Mouse (Mus musculus) olfactory bulb, adult 2 months (tissue): Measurements from ENCODE around the gene Actn1.

Experiments used
- CTCF ChIP-seq: fragments of 200-500 bp; IDR thresholded peaks from 2 replicates; pipeline ENCODE4 v1.5.1; 2012; ENCODE audit warnings: low read depth, mild to moderate bottlenecking, low read length, moderate library complexity; ENCODE audit not compliant: insufficient read depth
- POLR2A ChIP-seq: fragments of 200-500 bp; IDR thresholded peaks from 2 replicates; pipeline ENCODE4 v1.6.1; 2012; ENCODE audit warnings: mild to moderate bottlenecking, low read depth, low read length, moderate library complexity; ENCODE audit not compliant: insufficient read depth

DNA sequence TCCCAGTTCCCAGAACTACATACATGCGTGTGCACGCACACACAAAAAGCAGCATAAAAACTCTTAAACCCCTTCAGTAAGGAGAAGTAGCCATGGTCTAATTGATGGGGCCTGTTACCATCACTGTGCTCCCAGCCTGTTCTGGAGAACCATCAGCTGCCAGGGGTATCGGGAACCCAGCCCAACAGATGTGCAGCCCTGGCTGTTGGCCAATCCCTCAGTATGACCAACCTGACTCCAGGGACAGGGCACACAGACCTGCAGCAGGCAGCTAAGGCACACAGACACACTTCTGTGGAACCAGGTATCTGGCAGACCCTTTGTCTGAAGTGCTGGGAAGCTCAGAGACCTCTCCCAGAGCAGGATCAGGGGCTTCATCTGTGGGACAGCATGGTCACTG, 37.7 kb downstream of the Actn1 start:
- TF ChIP-seq CTCF: no peak
- no peak for TF ChIP-seq POLR2A
